Mouse (Mus musculus) heart, embryonic 10.5 days (tissue): ENCODE measurements at regions not wholly inside any gene's neighbourhood (a gene's known extent, or its start where the extent isn't known, plus 50 kb on each side); places are given as distances from the start of the nearest gene placed in this dataset.
A peak's percentile ranks its signal among the peaks of the same experiment; 100 is the strongest.

Experiments
- DNase-seq: peaks from one replicate; pipeline ENCODE4 v3.0.0-alpha.2; 2017; ENCODE audit warnings: low spot score
- H3K27ac ChIP-seq: fragments of 300-500 bp; sonication (generic); 2 replicates; pipeline ENCODE4 v1.5.1; 2016; ENCODE audit warnings: mild to moderate bottlenecking
- H3K27me3 ChIP-seq: fragments of 300-500 bp; sonication (generic); 2 replicates; pipeline ENCODE4 v1.6.1; 2016; ENCODE audit warnings: mild to moderate bottlenecking; ENCODE audit not compliant: poor library complexity, insufficient read depth, severe bottlenecking
- H3K36me3 ChIP-seq: fragments of 300-500 bp; sonication (generic); 2 replicates; pipeline ENCODE4 v1.6.1; 2016; ENCODE audit warnings: mild to moderate bottlenecking, moderate library complexity
- H3K4me1 ChIP-seq: fragments of 300-500 bp; sonication (generic); 2 replicates; pipeline ENCODE4 v1.6.1; 2016; ENCODE audit warnings: mild to moderate bottlenecking
- H3K4me3 ChIP-seq: fragments of 300-500 bp; sonication (generic); 2 replicates; pipeline ENCODE4 v1.5.1; 2016; ENCODE audit warnings: mild to moderate bottlenecking, moderate library complexity
- H3K9me3 ChIP-seq: fragments of 300-500 bp; sonication (generic); 2 replicates; pipeline ENCODE4 v1.6.1; 2016; ENCODE audit warnings: mild to moderate bottlenecking, moderate library complexity
- WGBS: fragments of 180-500 bp; shearing (Covaris S2); methylation state at CpG from one replicate; pipeline ENCODE4 v1.1.7; 2016; 5-methylcytosine and 5-hydroxymethylcytosine counted together

- WGBS: 58% methylated on average over 3 of the region's 3 CpGs
- Histone ChIP-seq H3K27me3 (no peaks in the 10 kb centered on the region), H3K4me3 (no peak overlapping the region), H3K36me3 (no peaks in the 10 kb centered on the region), H3K4me1 (peaks cover 7% of the 10 kb centered on the region; the same call in 1 of the 2 replicates), H3K9me3 (no peaks in the 10 kb centered on the region), H3K27ac (no peak overlapping the region)
- no peak for DNase-seq
These were observed 125.3 kb upstream of the Jade1 start for GRCm38 (mm10) chr3:41430191-41430590.

- Histone ChIP-seq H3K27ac (no peak overlapping the region), H3K4me1 (peaks cover 26% of the 10 kb centered on the region), H3K9me3 (no peaks in the 10 kb centered on the region), H3K27me3 (no peaks in the 10 kb centered on the region), H3K4me3 (no peak overlapping the region), H3K36me3 (no peaks in the 10 kb centered on the region)
- 76% methylated on average over 3 of the region's 3 CpGs for WGBS
- no peak for DNase-seq
These were observed 128.6 kb upstream of the Jade1 start for GRCm38 (mm10) chr3:41426946-41427345.

GRCm38 (mm10) chr3:41425863-41426262, 129.7 kb upstream of the Jade1 start:
- H3K4me1 ChIP-seq: peaks cover 26% of the 10 kb centered on the region
- H3K27ac ChIP-seq: no peak overlapping the region
- DNase-seq: no peak
- H3K27me3 ChIP-seq: no peaks in the 10 kb centered on the region
- H3K36me3 ChIP-seq: no peaks in the 10 kb centered on the region
- no peaks in the 10 kb centered on the region for H3K9me3 ChIP-seq
- WGBS: 71% methylated on average over 8 of the region's 8 CpGs
- no peak overlapping the region for H3K4me3 ChIP-seq

GRCm38 (mm10) chr3:41424142-41424939, 131.2 kb upstream of the Jade1 start:
- DNase-seq: no peak

GRCm38 (mm10) chr3:41423630-41424029, 131.9 kb upstream of the Jade1 start:
- no peaks in the 10 kb centered on the region for H3K9me3 ChIP-seq
- no peak overlapping the region for H3K4me3 ChIP-seq
- no peak for DNase-seq
- peaks cover 31% of the 10 kb centered on the region for H3K4me1 ChIP-seq
- H3K36me3 ChIP-seq: no peaks in the 10 kb centered on the region
- 53% methylated on average over 5 of the region's 5 CpGs for WGBS
- peak overlapping the region; percentile 60 for H3K27ac ChIP-seq
- no peaks in the 10 kb centered on the region for H3K27me3 ChIP-seq

More at GRCm38 (mm10) chr3:41424142-41424939, 131.2 kb upstream of the Jade1 start:
- Histone ChIP-seq H3K4me1 (peaks cover 31% of the 10 kb centered on the region), H3K4me3 (no peak overlapping the region), H3K36me3 (no peaks in the 10 kb centered on the region), H3K27ac (peak overlapping the region; percentile 60; the same call in 1 of the 2 replicates), H3K27me3 (no peaks in the 10 kb centered on the region), H3K9me3 (no peaks in the 10 kb centered on the region)
- 13% methylated on average over 8 of the region's 10 CpGs for WGBS

GRCm38 (mm10) chr3:41422615-41423579, 132.6 kb upstream of the Jade1 start:
- Histone ChIP-seq H3K4me1 (peaks cover 31% of the 10 kb centered on the region), H3K4me3 (no peak overlapping the region), H3K36me3 (no peaks in the 10 kb centered on the region), H3K27me3 (no peaks in the 10 kb centered on the region), H3K27ac (peak overlapping the region; percentile 60), H3K9me3 (no peaks in the 10 kb centered on the region)
- DNase-seq: no peak
- WGBS: 18% methylated on average over 14 of the region's 14 CpGs

- WGBS: 93% methylated on average over 1 of the region's 1 CpGs
- peaks cover 8% of the 10 kb centered on the region for H3K4me1 ChIP-seq
These were observed 141.8 kb upstream of the Jade1 start for GRCm38 (mm10) chr3:41413771-41414170.

GRCm38 (mm10) chr3:41412698-41413097, 142.8 kb upstream of the Jade1 start:
- Histone ChIP-seq H3K4me3 (no peak overlapping the region), H3K9me3 (no peaks in the 10 kb centered on the region), H3K27ac (no peak overlapping the region), H3K4me1 (peaks cover 13% of the 10 kb centered on the region), H3K27me3 (no peaks in the 10 kb centered on the region), H3K36me3 (no peaks in the 10 kb centered on the region)
- 77% methylated on average over 2 of the region's 2 CpGs for WGBS
- DNase-seq: no peak

More at GRCm38 (mm10) chr3:41413771-41414170, 141.8 kb upstream of the Jade1 start:
- H3K27me3 ChIP-seq: no peaks in the 10 kb centered on the region
- no peaks in the 10 kb centered on the region for H3K9me3 ChIP-seq
- no peak overlapping the region for H3K4me3 ChIP-seq
- H3K27ac ChIP-seq: no peak overlapping the region
- no peak for DNase-seq
- H3K36me3 ChIP-seq: no peaks in the 10 kb centered on the region

GRCm38 (mm10) chr3:41408821-41409737, 146.5 kb upstream of the Jade1 start:
- Histone ChIP-seq H3K27me3 (no peaks in the 10 kb centered on the region), H3K36me3 (no peaks in the 10 kb centered on the region), H3K4me1 (peaks cover 20% of the 10 kb centered on the region), H3K4me3 (peak overlapping the region; percentile 58), H3K9me3 (no peaks in the 10 kb centered on the region), H3K27ac (peak overlapping the region; percentile 94)
- peak; percentile 84 for DNase-seq
- WGBS: 10% methylated on average over 15 of the region's 15 CpGs

GRCm38 (mm10) chr3:41408423-41408820, 147.1 kb upstream of the Jade1 start:
- H3K27me3 ChIP-seq: no peaks in the 10 kb centered on the region
- H3K36me3 ChIP-seq: no peaks in the 10 kb centered on the region
- WGBS: 6% methylated on average over 14 of the region's 14 CpGs
- peak; percentile 82 for DNase-seq
- peak overlapping the region; percentile 94 for H3K27ac ChIP-seq
- peak overlapping the region; percentile 58 for H3K4me3 ChIP-seq
- H3K4me1 ChIP-seq: peaks cover 20% of the 10 kb centered on the region
- H3K9me3 ChIP-seq: no peaks in the 10 kb centered on the region

- no peak for DNase-seq
- H3K27me3 ChIP-seq: no peaks in the 10 kb centered on the region
- peaks cover 20% of the 10 kb centered on the region for H3K4me1 ChIP-seq
- H3K27ac ChIP-seq: peak overlapping the region; percentile 94
- peak overlapping the region; percentile 58 for H3K4me3 ChIP-seq
- 85% methylated on average over 9 of the region's 9 CpGs for WGBS
- no peaks in the 10 kb centered on the region for H3K36me3 ChIP-seq
- no peaks in the 10 kb centered on the region for H3K9me3 ChIP-seq
These were observed 147.5 kb upstream of the Jade1 start for GRCm38 (mm10) chr3:41407988-41408387.

GRCm38 (mm10) chr3:41407520-41407919, 148.0 kb upstream of the Jade1 start:
- 65% methylated on average over 1 of the region's 1 CpGs for WGBS
- H3K4me3 ChIP-seq: no peak overlapping the region
- no peaks in the 10 kb centered on the region for H3K9me3 ChIP-seq
- peaks cover 20% of the 10 kb centered on the region for H3K4me1 ChIP-seq
- H3K27me3 ChIP-seq: no peaks in the 10 kb centered on the region
- no peak for DNase-seq
- peak overlapping the region; percentile 94; the same call in 1 of the 2 replicates for H3K27ac ChIP-seq
- no peaks in the 10 kb centered on the region for H3K36me3 ChIP-seq
